Mouse (Mus musculus): ENCODE results near the gene Msrb3.

Gene Msrb3

GRCm38 (mm10) chr10:120871096-120871495 lies 27.8 kb downstream of the Msrb3 start:
- in situ Hi-C loops (cut with MboI; ENCODE audit: unreplicated experiment in 2 of 2): loop anchor here (10.0 to 25.0 kb wide), 2 partner anchors 391 to 616 kb away; no protein-coding TSS in a partner anchor

GRCm38 (mm10) chr10:120869241-120869775 lies 29.6 kb downstream of the Msrb3 start:
- in situ Hi-C loops (cut with MboI; ENCODE audit: unreplicated experiment in 2 of 2): loop anchor here (10.0 to 25.0 kb wide), 2 partner anchors 393 to 615 kb away; no protein-coding TSS in a partner anchor

DNA sequence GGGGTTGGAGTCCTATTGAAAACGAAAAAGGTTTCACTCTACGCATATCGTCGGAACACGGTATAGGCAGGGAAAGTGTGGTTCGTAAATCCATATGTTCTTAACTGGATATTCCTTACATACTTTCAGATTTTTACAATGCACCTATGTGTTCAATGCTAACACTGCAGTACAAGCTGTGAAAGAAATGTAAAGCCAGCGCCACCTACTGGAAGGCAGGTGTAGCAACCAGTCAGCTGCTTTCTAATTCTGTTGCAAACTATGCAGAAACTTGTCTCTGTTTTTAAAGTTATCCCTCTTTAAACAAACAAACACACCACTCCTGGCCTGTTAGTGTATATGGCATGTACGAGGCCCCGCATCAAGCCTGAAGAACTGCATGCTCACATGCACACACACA lies 34.5 kb downstream of the Msrb3 start:
- in situ Hi-C loops (cut with MboI; ENCODE audit: unreplicated experiment in 2 of 2): loop anchor here (5.0 to 25.0 kb wide), 4 partner anchors 163 to 610 kb away; no protein-coding TSS in a partner anchor

DNA sequence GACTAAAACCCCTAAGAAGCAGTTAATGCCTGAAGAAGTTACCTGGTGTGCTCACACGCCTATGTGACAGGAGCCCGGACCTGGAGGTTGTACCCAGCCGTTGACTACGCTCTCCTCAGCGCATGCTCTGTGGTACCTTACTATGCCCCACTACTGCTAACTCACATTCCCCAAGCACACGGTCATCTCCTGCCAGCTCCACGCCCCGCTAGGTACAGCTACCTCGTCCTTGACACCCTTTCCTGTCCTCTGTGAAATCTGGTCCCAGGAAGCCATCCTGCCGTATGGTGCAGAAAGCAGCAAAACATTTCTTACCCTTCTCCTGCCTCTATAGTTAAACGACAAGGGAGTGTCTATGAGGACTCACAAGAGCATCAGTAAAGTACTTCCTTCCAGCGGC lies 37.2 kb downstream of the Msrb3 start:
- in situ Hi-C loops (cut with MboI; ENCODE audit: unreplicated experiment in 2 of 2): loop anchor here (5.0 to 25.0 kb wide), 4 partner anchors 166 to 607 kb away; no protein-coding TSS in a partner anchor

GRCm38 (mm10) chr10:120861194-120861593 lies 37.7 kb downstream of the Msrb3 start:
- in situ Hi-C loops (cut with MboI; ENCODE audit: unreplicated experiment in 2 of 2): loop anchor here (5.0 to 25.0 kb wide), 4 partner anchors 166 to 606 kb away; no protein-coding TSS in a partner anchor

DNA sequence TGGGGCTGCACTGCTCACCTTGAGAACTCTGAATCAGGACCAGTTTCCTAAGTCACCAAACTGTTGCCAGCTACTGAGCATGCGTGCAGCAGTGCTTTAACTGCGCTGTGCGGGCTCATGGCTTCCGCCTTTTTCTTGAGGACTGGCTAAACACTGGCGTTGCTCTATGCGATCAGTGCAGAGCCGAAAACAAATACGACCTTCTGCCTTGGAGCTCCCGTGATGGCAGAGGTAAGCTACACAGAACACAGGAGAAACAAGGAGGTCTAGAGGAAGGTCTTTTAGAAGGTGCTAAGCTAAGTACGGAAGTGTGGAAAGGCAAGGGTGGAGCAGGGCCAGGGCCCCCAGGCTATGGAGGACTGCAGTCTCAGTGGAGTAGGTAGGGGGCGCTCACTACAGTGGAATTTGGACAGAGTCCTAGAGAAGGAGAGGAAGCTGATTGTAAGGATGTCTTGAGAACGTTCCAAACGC lies 41.3 kb downstream of the Msrb3 start:
- in situ Hi-C loops (cut with MboI; ENCODE audit: unreplicated experiment in 2 of 2): loop anchor here (25.0 kb wide), 1 partner anchor 405 kb away; no protein-coding TSS in a partner anchor

- in situ Hi-C loops (cut with MboI; ENCODE audit: unreplicated experiment in 2 of 2): loop anchor here (25.0 kb wide), 1 partner anchor 408 kb away; no protein-coding TSS in a partner anchor
Observed at GRCm38 (mm10) chr10:120854329-120854728, 44.6 kb downstream of the Msrb3 start.

DNA sequence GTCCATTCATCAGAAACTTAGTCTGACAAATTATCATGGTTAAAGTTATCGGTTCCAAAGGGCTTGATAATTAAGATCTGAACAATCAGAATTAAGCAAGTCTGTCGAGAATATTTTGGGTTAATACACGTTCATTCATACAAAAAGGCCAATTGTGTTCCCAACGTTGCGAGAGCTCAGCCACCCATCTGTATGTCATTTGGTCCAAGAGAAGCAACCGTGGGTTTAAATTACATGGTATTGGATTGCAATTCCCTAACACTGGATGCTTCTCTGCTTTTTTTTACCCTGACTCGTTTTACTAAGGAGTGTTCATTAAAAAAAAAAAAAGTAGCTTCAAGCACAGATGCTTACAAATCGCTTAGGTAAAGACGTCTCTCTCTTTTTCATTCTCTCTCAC lies 45.1 kb downstream of the Msrb3 start:
- in situ Hi-C loops (cut with MboI; ENCODE audit: unreplicated experiment in 2 of 2): loop anchor here (25.0 kb wide), 1 partner anchor 408 kb away; no protein-coding TSS in a partner anchor

DNA sequence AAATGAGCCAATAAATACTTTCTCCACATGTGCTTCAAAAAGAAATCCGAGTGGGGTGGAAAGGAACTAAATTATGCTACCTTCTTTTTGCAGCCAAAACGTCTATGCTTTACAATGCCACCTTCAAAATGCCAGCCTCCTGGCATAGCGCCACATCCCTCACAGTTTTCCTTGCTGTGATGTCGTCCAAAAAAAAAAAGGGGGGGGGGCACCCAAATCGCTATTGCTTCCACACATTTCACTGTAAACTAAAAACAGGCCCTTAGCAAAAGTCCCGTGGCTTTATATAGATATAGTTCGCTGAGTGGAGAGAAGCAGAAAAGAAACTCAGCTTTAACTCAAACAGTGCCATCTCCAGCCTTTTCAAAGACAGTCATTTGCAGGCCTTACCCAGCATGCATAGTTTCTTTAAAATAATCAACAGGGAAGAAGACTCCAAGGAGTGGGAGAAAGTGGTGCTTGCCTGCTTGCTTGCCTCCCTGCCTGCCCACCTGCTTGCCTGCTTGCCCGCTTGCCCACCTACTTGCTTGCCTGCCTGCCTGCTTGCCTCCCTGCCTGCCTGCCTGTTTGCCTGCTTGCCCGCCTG lies 47.6 kb downstream of the Msrb3 start:
- in situ Hi-C loops (cut with MboI; ENCODE audit: unreplicated experiment in 2 of 2): loop anchor here (25.0 kb wide), 1 partner anchor 411 kb away; no protein-coding TSS in a partner anchor

- in situ Hi-C loops (cut with MboI; ENCODE audit: unreplicated experiment in 2 of 2): loop anchor here (25.0 kb wide), 1 partner anchor 412 kb away; no protein-coding TSS in a partner anchor
Observed at GRCm38 (mm10) chr10:120850391-120851195, 48.3 kb downstream of the Msrb3 start.

DNA sequence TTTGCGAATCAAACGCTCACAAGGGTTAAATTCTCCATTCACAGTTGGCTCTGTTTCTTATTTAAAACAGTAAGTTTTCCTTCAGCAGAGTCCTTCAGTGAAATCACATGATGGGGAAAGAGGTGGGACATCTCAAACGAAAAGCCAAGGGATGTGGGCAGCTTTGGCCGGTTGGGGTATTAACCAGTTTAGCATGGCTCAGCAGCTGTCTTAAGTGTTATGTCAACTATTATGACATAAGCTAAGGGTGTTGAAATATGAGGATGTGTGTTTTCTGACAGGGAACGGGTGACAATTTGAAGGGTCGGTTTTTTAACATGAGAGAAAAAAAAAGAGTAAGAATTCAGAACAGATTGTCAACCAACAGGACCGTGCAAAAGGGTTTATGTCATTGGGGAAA lies 50.2 kb downstream of the Msrb3 start:
- in situ Hi-C loops (cut with MboI; ENCODE audit: unreplicated experiment in 2 of 2): no loop called here

GRCm38 (mm10) chr10:120847785-120848184 lies 51.1 kb downstream of the Msrb3 start:
- in situ Hi-C loops (cut with MboI; ENCODE audit: unreplicated experiment in 2 of 2): no loop called here

DNA sequence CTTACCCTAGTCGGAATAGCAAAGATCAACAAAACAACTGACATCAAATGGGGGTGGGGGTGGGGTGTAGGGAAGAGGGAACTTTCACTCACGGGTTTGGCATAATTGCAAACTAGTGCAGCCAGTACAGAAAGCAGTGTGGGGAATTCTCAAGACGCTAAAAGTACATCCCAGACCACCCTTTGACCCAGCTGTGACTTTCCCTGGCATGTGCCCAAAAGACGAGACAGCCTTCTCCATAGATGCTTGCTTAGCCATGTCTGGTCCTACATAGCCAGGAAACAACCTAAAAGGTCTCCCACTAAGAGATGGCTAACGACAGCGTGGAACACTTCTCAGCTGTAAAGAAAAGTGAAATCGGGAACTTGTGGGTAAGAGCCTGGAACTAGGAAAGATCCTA lies 58.9 kb downstream of the Msrb3 start:
- in situ Hi-C loops (cut with MboI; ENCODE audit: unreplicated experiment in 2 of 2): no loop called here

DNA sequence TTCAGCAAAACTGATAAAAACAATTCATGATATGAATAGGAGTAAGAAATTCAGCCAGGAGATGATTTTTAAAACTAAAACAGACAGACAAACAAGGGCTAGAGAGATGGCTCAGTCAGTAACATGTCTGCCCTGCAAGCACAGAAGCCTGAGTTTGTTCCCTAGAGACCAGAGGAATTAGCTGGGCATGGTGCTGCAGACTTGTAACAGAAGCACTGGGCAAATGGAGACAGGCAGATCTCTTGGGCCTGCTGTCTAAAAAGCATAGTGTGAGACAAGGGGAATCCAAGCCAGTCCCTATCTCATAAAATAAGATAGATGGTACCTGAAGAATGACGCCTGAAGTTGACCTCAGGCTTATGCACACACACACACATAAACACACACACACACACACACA lies 64.4 kb downstream of the Msrb3 start:
- in situ Hi-C loops (cut with MboI; ENCODE audit: unreplicated experiment in 2 of 2): no loop called here

DNA sequence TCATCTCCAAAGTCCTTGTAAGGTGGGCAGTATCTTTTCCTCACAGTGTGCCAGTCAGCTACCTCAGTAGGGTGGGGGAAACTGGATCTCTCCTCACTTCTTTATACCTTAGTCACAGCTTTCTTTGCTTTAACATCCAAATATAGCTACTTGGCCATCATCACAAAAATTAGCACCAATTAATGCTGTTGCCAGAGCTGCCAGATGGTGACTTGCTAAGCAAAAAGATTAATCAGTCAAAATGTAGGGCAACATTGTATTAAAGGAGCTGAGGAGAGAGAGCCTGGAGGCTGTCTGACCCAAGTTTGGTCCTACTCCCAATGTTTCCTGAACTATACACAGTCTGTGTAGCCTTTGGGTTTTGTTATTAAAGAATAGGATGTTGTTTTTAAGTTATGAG lies 65.1 kb downstream of the Msrb3 start:
- in situ Hi-C loops (cut with MboI; ENCODE audit: unreplicated experiment in 2 of 2): no loop called here

DNA sequence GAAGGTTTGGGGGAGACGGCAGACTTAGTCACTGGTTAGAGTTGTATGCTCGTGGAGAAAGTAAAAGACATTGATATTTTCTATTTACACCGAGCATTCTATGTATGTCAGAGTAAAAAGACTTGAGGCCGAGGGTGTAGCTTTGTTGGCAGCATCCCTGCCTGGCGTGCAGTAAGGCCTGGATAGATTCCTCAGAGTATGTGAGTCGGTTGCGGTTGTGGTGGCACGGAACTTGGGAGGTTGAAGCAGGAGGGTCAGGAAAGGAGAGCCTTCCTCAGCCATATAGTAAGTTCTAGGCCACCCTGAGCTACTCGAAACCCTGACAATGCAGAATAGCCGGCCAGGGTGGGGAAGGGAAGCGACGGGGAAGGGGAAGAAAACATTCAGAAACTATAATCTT lies 71.1 kb downstream of the Msrb3 start:
- in situ Hi-C loops (cut with MboI; ENCODE audit: unreplicated experiment in 2 of 2): no loop called here

GRCm38 (mm10) chr10:120826795-120827669 lies 71.9 kb downstream of the Msrb3 start:
- in situ Hi-C loops (cut with MboI; ENCODE audit: unreplicated experiment in 2 of 2): no loop called here

DNA sequence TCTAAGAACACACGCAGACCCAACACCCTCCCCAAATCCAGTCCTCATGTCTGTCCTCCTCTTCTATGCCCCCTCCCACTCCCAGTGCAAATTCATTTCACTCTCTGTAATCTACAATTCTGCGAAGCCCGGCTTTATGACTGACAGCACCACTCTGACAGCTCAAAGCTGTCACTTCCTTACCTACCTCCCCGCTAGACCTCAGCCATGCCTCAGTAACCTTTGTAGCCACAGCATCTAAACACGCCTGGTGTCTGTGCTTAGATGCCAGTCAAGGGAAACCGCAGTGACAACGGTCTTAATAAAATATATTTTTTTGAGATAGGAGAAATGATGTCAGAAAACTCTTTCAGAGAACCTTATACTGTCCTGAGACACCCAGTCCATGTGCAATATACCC lies 72.5 kb downstream of the Msrb3 start:
- in situ Hi-C loops (cut with MboI; ENCODE audit: unreplicated experiment in 2 of 2): no loop called here

DNA sequence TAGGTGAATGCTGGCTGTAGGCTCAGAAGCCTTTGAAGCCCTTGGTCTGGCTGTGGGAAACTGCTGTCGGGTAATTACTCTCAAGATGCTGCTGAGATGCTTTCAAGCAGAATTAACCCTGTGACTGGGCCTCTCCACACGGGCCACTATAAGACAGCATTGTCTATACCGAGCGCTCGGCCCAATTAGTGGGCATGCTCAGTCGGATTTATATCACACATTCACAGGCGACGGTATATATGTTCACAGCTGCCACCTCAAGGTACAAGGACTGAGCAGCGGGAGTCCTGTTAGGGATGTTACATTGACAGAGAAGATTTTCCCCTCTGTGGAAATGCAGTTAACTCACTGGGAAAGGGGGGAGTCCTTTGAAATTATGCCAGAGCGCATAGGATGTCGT lies 73.3 kb downstream of the Msrb3 start:
- in situ Hi-C loops (cut with MboI; ENCODE audit: unreplicated experiment in 2 of 2): no loop called here
